33 mouse cellular contexts compared by ENCODE assay signal in the genomic region with DNA sequence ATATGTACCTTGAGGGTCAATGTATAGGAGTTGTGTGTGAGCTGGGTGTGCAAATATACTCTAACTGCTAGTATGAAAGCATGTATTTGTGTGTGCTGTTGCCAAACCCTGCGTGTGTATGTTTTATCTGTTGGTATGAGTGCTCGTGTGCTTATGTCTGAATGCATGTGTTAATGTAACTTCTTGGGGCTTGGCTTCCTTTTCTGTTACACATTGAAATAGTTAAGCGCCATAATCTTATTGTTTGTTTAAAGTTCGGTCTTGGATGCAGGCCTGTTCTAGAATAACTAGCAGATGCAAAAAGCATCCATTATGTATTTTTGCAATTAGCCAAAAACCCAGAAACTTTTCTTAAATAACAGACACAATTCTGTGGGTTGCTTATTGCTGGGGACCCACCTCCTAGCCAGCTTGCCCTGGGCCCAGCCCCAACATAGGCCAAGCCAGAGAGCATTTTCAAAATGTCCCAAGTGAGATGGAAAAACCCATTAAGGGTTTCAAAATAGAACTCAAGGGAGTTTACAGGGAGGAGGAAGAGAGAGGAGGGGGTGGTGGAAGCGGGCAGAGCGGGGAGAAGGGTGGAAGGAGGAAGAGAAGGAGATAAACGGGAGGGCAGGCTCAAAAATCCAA. TPM values are rescaled to one million over a fixed set of nuclear protein-coding genes. Genes with fewer than 3 reads are reported as not detected.
DNase-seq lines count a peak whose midpoint lies in the region; ATAC-seq and TF ChIP-seq lines count a peak whose summit lies in the region.
"Had no signal": no experiment of that assay in that cellular context is flagged by ENCODE, and none has a peak within 500 bp of the region (broad histone marks: within the 10 kb centered on the region; RNA-seq: fewer than 3 reads in every experiment).

No protein-coding gene starts in this region.

- DNase-seq in heart, adult 11 months = peak; percentile 66
- no peak for DNase-seq in heart, adult 9 months (ENCODE audit: low spot score in 2 of 2)
- no peak for DNase-seq in lung, embryonic 14.5 days
- DNase-seq in lung, postnatal 36 days = no peak

- no peaks in the 10 kb centered on the region for H3K36me3 ChIP-seq in lung, embryonic 14.5 days (ENCODE audit: insufficient read depth)
- H3K36me3 ChIP-seq in embryonic facial prominence, embryonic 13.5 days = no peaks in the 10 kb centered on the region
- H3K36me3 ChIP-seq in forebrain, embryonic 12.5 days (replicated peaks) = no peaks in the 10 kb centered on the region
- H3K36me3 ChIP-seq: heart, embryonic 13.5 days; intestine, embryonic 15.5 days had no signal

- WGBS in lung, embryonic 14.5 days = 45% methylated on average over 7 of the region's 7 CpGs
- 39% methylated on average over 7 of the region's 7 CpGs for WGBS in embryonic facial prominence, embryonic 13.5 days
- 64% methylated on average over 7 of the region's 7 CpGs for WGBS in forebrain, embryonic 12.5 days

- no peak for TF ChIP-seq CTCF in lung, embryonic 14.5 days (IDR thresholded peaks at IDR 0.05; ENCODE audit: low read depth)

- no peaks in the 10 kb centered on the region for H3K4me1 ChIP-seq in lung, embryonic 14.5 days (ENCODE audit: insufficient read depth)
- peaks cover 21% of the 10 kb centered on the region for H3K4me1 ChIP-seq in embryonic facial prominence, embryonic 13.5 days
- H3K4me1 ChIP-seq in forebrain, embryonic 12.5 days = no peaks in the 10 kb centered on the region
- H3K4me1 ChIP-seq: heart, embryonic 13.5 days; intestine, embryonic 15.5 days had no signal

- H3K9ac ChIP-seq in lung, embryonic 14.5 days = no peak overlapping the region
- no peak overlapping the region for H3K9ac ChIP-seq in embryonic facial prominence, embryonic 13.5 days
- H3K9ac ChIP-seq in forebrain, embryonic 12.5 days = no peak overlapping the region
- H3K9ac ChIP-seq: forebrain, postnatal 0 days; heart, embryonic 13.5 days; intestine, embryonic 15.5 days had no signal

- no peaks in the 10 kb centered on the region for H3K9me3 ChIP-seq in lung, embryonic 14.5 days (ENCODE audit: low read depth, low read length)
- H3K9me3 ChIP-seq in embryonic facial prominence, embryonic 13.5 days = no peaks in the 10 kb centered on the region
- H3K9me3 ChIP-seq in forebrain, embryonic 12.5 days = no peaks in the 10 kb centered on the region
- H3K9me3 ChIP-seq: heart, embryonic 13.5 days; intestine, embryonic 15.5 days had no signal

- H3K27ac ChIP-seq in lung, embryonic 14.5 days (ENCODE audit: low read depth) = no peak overlapping the region
- H3K27ac ChIP-seq in embryonic facial prominence, embryonic 13.5 days = peak overlapping the region; percentile 76
- no peak overlapping the region for H3K27ac ChIP-seq in forebrain, embryonic 12.5 days
- H3K27ac ChIP-seq: heart, embryonic 13.5 days; intestine, embryonic 15.5 days; layer of hippocampus, adult 2 months; macrophage had no signal

- ATAC-seq in lung, embryonic 14.5 days (ENCODE audit: insufficient read depth) = peak; percentile 13; the same call in 1 of the 2 replicates
- ATAC-seq in embryonic facial prominence, embryonic 13.5 days (ENCODE audit: insufficient number of reproducible peaks, insufficient read depth, low FRiP score, low TSS enrichment, low read depth) = peak; percentile 12; the same call in 1 of the 2 replicates
- ATAC-seq in megakaryocyte, adult 5-6 weeks (ENCODE audit: poor library complexity, severe bottlenecking) = peak; percentile 13; the same call in 1 of the 2 replicates
- no peak; the same call in 1 of the 2 replicates for ATAC-seq in forebrain, embryonic 12.5 days (ENCODE audit: low FRiP score)

- no peak overlapping the region for H3K4me3 ChIP-seq in lung, embryonic 14.5 days (ENCODE audit: low read depth, low read length)
- H3K4me3 ChIP-seq in embryonic facial prominence, embryonic 13.5 days = no peak overlapping the region
- H3K4me3 ChIP-seq in forebrain, embryonic 12.5 days (replicated peaks) = no peak overlapping the region
- H3K4me3 ChIP-seq: erythroblast, embryonic 14.5 days; heart, embryonic 13.5 days; intestine, embryonic 15.5 days; layer of hippocampus, adult 2 months had no signal

- H3K4me2 ChIP-seq in lung, embryonic 14.5 days = no peak overlapping the region
- no peak overlapping the region for H3K4me2 ChIP-seq in embryonic facial prominence, embryonic 13.5 days
- no peak overlapping the region for H3K4me2 ChIP-seq in forebrain, embryonic 12.5 days
- H3K4me2 ChIP-seq: heart, embryonic 13.5 days; intestine, embryonic 15.5 days had no signal

- no peaks in the 10 kb centered on the region for H3K27me3 ChIP-seq in lung, embryonic 14.5 days (ENCODE audit: insufficient read depth, low read length)
- peaks cover 56% of the 10 kb centered on the region for H3K27me3 ChIP-seq in embryonic facial prominence, embryonic 13.5 days
- peaks cover 43% of the 10 kb centered on the region for H3K27me3 ChIP-seq in forebrain, embryonic 12.5 days
- H3K27me3 ChIP-seq: intestine, embryonic 15.5 days had no signal

RNA-seq across cellular contexts. Expression of gene Foxe3, which starts 22.2 kb away (rescaled TPM):
- not detected in 2 replicates for polyA plus RNA-seq in lung, embryonic 14.5 days (2014; fragmentation: Nextera tagmentation; extraction: Ambion mirVana)
- polyA plus RNA-seq in embryonic facial prominence, embryonic 13.5 days (2015; fragmentation: Nextera tagmentation; extraction: Ambion mirVana) = not detected in 2 replicates
- not detected in 2 replicates for total RNA-seq in megakaryocyte, adult 5-6 weeks (2015)
- total RNA-seq in megakaryocyte, adult 5-6 weeks (2017) = not detected in 2 replicates
- polyA plus RNA-seq in forebrain, embryonic 12.5 days (2016; fragmentation: Nextera tagmentation; extraction: Ambion mirVana) = not detected in 2 replicates
- total RNA-seq: adrenal gland, adult 2 months; adrenal gland, postnatal 4 days; forebrain, postnatal 0 days; gastrocnemius, adult 8-10 months; heart, postnatal 10 days; hematopoietic stem cell, adult 5-6 weeks; layer of hippocampus, adult 2 months; layer of hippocampus, postnatal 14 days; left cerebral cortex, adult 8-10 months; left cerebral cortex, postnatal 4 days; liver, adult 2 months; monocyte, adult 5-6 weeks had no signal
- polyA plus RNA-seq: cerebellum, adult 2 months; cortical plate, adult 2 months; erythroblast, embryonic 14.5 days; forebrain, postnatal 0 days; gonadal fat pad, adult 2 months; heart, embryonic 13.5 days; hindbrain, embryonic 16.5 days; intestine, embryonic 15.5 days; kidney, adult 2 months; kidney, embryonic 16.5 days; liver, adult 2 months; liver, embryonic 16.5 days; lung, postnatal 0 days; macrophage; midbrain, embryonic 14.5 days; neural tube, embryonic 14.5 days had no signal

RNA-seq across cellular contexts. Expression of gene Cmpk1, which starts 39.1 kb away (rescaled TPM):
- polyA plus RNA-seq in lung, embryonic 14.5 days (2014; fragmentation: Nextera tagmentation; extraction: Ambion mirVana) = 99.8 and 112 TPM in 2 replicates
- polyA plus RNA-seq in embryonic facial prominence, embryonic 13.5 days (2015; fragmentation: Nextera tagmentation; extraction: Ambion mirVana) = 99.5 and 103 TPM in 2 replicates
- total RNA-seq in megakaryocyte, adult 5-6 weeks (2015) = 93.3 and 118 TPM in 2 replicates
- total RNA-seq in megakaryocyte, adult 5-6 weeks (2017) = 253 and 262 TPM in 2 replicates
- 123 and 129 TPM in 2 replicates for polyA plus RNA-seq in forebrain, embryonic 12.5 days (2016; fragmentation: Nextera tagmentation; extraction: Ambion mirVana)

RNA-seq across cellular contexts. Expression of gene Foxd2, which starts 39.3 kb away (rescaled TPM):
- polyA plus RNA-seq in lung, embryonic 14.5 days (2014; fragmentation: Nextera tagmentation; extraction: Ambion mirVana) = 0.16 and 0.32 TPM in 2 replicates
- polyA plus RNA-seq in embryonic facial prominence, embryonic 13.5 days (2015; fragmentation: Nextera tagmentation; extraction: Ambion mirVana) = 1.8 and 2.0 TPM in 2 replicates
- 0.42 and 0.66 TPM in 2 replicates for total RNA-seq in megakaryocyte, adult 5-6 weeks (2015)
- total RNA-seq in megakaryocyte, adult 5-6 weeks (2017) = 0.66 and 0.77 TPM in 2 replicates
- polyA plus RNA-seq in forebrain, embryonic 12.5 days (2016; fragmentation: Nextera tagmentation; extraction: Ambion mirVana) = 1.1 and 2.8 TPM in 2 replicates
- polyA plus RNA-seq: liver, embryonic 16.5 days; neural tube, embryonic 14.5 days had no signal

RNA-seq across cellular contexts. Expression of gene Stil, which starts 52.0 kb away (rescaled TPM):
- 23.3 and 26.0 TPM in 2 replicates for polyA plus RNA-seq in lung, embryonic 14.5 days (2014; fragmentation: Nextera tagmentation; extraction: Ambion mirVana)
- 12.4 and 12.5 TPM in 2 replicates for polyA plus RNA-seq in embryonic facial prominence, embryonic 13.5 days (2015; fragmentation: Nextera tagmentation; extraction: Ambion mirVana)
- 36.2 and 37.6 TPM in 2 replicates for total RNA-seq in megakaryocyte, adult 5-6 weeks (2015)
- total RNA-seq in megakaryocyte, adult 5-6 weeks (2017) = 13.9 and 16.7 TPM in 2 replicates
- polyA plus RNA-seq in forebrain, embryonic 12.5 days (2016; fragmentation: Nextera tagmentation; extraction: Ambion mirVana) = 20.7 and 21.0 TPM in 2 replicates
